Mouse (Mus musculus) kidney, postnatal 0 days (tissue): ENCODE data around the gene Dnah7a. TPM values are rescaled to one million over a fixed set of nuclear protein-coding genes. Genes with fewer than 3 reads are reported as not detected.
A peak's percentile ranks its signal among the peaks of the same experiment; 100 is the strongest.
"Not testable (repeated sequence)": the region's sequence is repeated elsewhere in the genome, so short reads cannot be mapped to it uniquely, and the experiment has no call there.

Source experiments
- ATAC-seq: fragments of 200-750 bp; cut with Nextera tagmentation; replicated peaks from 2 replicates; pipeline ENCODE4 v1.8.0; 2017; ENCODE audit warnings: low read depth, moderate number of reproducible peaks, moderate TSS enrichment, moderate library complexity; ENCODE audit not compliant: low FRiP score
- DNase-seq: peaks from one replicate; pipeline ENCODE4 v3.0.0-alpha.2; 2016; ENCODE audit warnings: low spot score
- H3K27ac ChIP-seq: fragments of 300-500 bp; sonication (generic); 2 replicates; pipeline ENCODE4 v1.5.1; 2014; ENCODE audit warnings: mild to moderate bottlenecking
- H3K27me3 ChIP-seq: fragments of 300-500 bp; sonication (generic); 2 replicates; pipeline ENCODE4 v1.6.1; 2014; ENCODE audit warnings: low read length, mixed read lengths; ENCODE audit not compliant: insufficient read depth
- H3K36me3 ChIP-seq: fragments of 300-500 bp; sonication (generic); 2 replicates; pipeline ENCODE4 v1.6.1; 2014; ENCODE audit warnings: low read length, mixed read lengths; ENCODE audit not compliant: insufficient read depth
- H3K4me1 ChIP-seq: fragments of 300-500 bp; sonication (generic); replicated peaks from 2 replicates; pipeline ENCODE4 v1.6.1; 2014; ENCODE audit warnings: antibody characterized with exemption, low read length, mixed read lengths; ENCODE audit not compliant: insufficient read depth
- H3K4me2 ChIP-seq: fragments of 300-500 bp; sonication (generic); 2 replicates; pipeline ENCODE4 v1.6.1; 2014; ENCODE audit warnings: mild to moderate bottlenecking, low read length, moderate library complexity, mixed read lengths
- H3K4me3 ChIP-seq: fragments of 300-500 bp; sonication (generic); replicated peaks from 2 replicates; pipeline ENCODE4 v1.5.1; 2014; ENCODE audit warnings: low read depth, low read length
- H3K9ac ChIP-seq: fragments of 300-500 bp; sonication (generic); 2 replicates; pipeline ENCODE4 v1.6.1; 2014; ENCODE audit warnings: low read depth, low read length
- H3K9me3 ChIP-seq: fragments of 300-500 bp; sonication (generic); replicated peaks from 2 replicates; pipeline ENCODE4 v1.6.1; 2016; ENCODE audit warnings: low read length, inconsistent platforms, mixed read lengths
- CTCF ChIP-seq: IDR thresholded peaks from 2 replicates; pipeline ENCODE4 v1.5.1; 2016; ENCODE audit warnings: antibody characterized with exemption, low read depth, mild to moderate bottlenecking, moderate library complexity
- WGBS: fragments of 180-500 bp; shearing (Covaris S2); extraction: QIAGEN DNeasy Blood & Tissue Kit; methylation state at CpG from one replicate; pipeline ENCODE4 v1.1.7; 2014; 5-methylcytosine and 5-hydroxymethylcytosine counted together
- polyA plus RNA-seq: library from polyadenylated mRNA; unstranded; fragments of >200 nt; fragmentation: Nextera tagmentation; extraction: Ambion mirVana; gene quantifications from 2 replicates; pipeline ENCODE4 v1.2.1, GENCODE M21; 2015

The Dnah7a gene
- polyA plus RNA-seq, 1 experiment from 2014 or later, result 0.55 TPM

GRCm38 (mm10) chr1:53746001-53746400, 39.4 kb upstream of the Dnah7a start:
- H3K36me3 ChIP-seq, result no peaks in the 10 kb centered on the region
- no peak for TF ChIP-seq CTCF
- H3K4me3 ChIP-seq, result no peak overlapping the region
- no peak for DNase-seq
- no peaks in the 10 kb centered on the region for H3K27me3 ChIP-seq
- no peaks in the 10 kb centered on the region for H3K9me3 ChIP-seq
- H3K4me1 ChIP-seq, result no peaks in the 10 kb centered on the region
- H3K9ac ChIP-seq, result no peak overlapping the region
- WGBS, result 82% methylated on average over 5 of the region's 5 CpGs
- no peak overlapping the region for H3K4me2 ChIP-seq
- ATAC-seq, result no peak
- no peak overlapping the region for H3K27ac ChIP-seq

GRCm38 (mm10) chr1:53741742-53742458, 35.3 kb upstream of the Dnah7a start:
- WGBS, result 80% methylated on average over 3 of the region's 3 CpGs
- Histone ChIP-seq H3K4me3 (no peak overlapping the region), H3K27me3 (no peaks in the 10 kb centered on the region), H3K9me3 (no peaks in the 10 kb centered on the region), H3K4me1 (no peaks in the 10 kb centered on the region), H3K4me2 (no peak overlapping the region), H3K9ac (no peak overlapping the region), H3K36me3 (no peaks in the 10 kb centered on the region), H3K27ac (no peak overlapping the region)
- ATAC-seq (no peak), DNase-seq (no peak)
- no peak for TF ChIP-seq CTCF

- H3K36me3 ChIP-seq, result no peaks in the 10 kb centered on the region
- no peak overlapping the region for H3K27ac ChIP-seq
- H3K9ac ChIP-seq, result no peak overlapping the region
- DNase-seq (no peak), ATAC-seq (no peak)
- no peaks in the 10 kb centered on the region for H3K27me3 ChIP-seq
- no peak overlapping the region for H3K4me2 ChIP-seq
- H3K4me1 ChIP-seq, result no peaks in the 10 kb centered on the region
- WGBS, result 80% methylated on average over 4 of the region's 4 CpGs
- TF ChIP-seq CTCF, result no peak
- H3K9me3 ChIP-seq, result no peaks in the 10 kb centered on the region
- no peak overlapping the region for H3K4me3 ChIP-seq
Observed at GRCm38 (mm10) chr1:53740777-53741336, 34.3 kb upstream of the Dnah7a start.

GRCm38 (mm10) chr1:53740077-53740776, 33.6 kb upstream of the Dnah7a start:
- WGBS, result 58% methylated on average over 3 of the region's 4 CpGs
- H3K4me1 ChIP-seq, H3K36me3 ChIP-seq, H3K9me3 ChIP-seq, H3K9ac ChIP-seq, H3K27me3 ChIP-seq, H3K4me2 ChIP-seq, H3K27ac ChIP-seq, ATAC-seq, H3K4me3 ChIP-seq: not testable (repeated sequence)
- peak; percentile 72 for DNase-seq

GRCm38 (mm10) chr1:53736583-53736982, 30.0 kb upstream of the Dnah7a start:
- TF ChIP-seq CTCF, result no peak
- no peaks in the 10 kb centered on the region for H3K27me3 ChIP-seq
- DNase-seq, result no peak
- H3K27ac ChIP-seq, result no peak overlapping the region
- H3K4me2 ChIP-seq, result no peak overlapping the region
- no peak overlapping the region for H3K9ac ChIP-seq
- no peaks in the 10 kb centered on the region for H3K36me3 ChIP-seq
- no peak for ATAC-seq
- no peaks in the 10 kb centered on the region for H3K9me3 ChIP-seq
- no peak overlapping the region for H3K4me3 ChIP-seq
- H3K4me1 ChIP-seq, result no peaks in the 10 kb centered on the region
- WGBS, result 89% methylated on average over 3 of the region's 3 CpGs

- H3K9me3 ChIP-seq, result no peaks in the 10 kb centered on the region
- TF ChIP-seq CTCF, result no peak
- no peak overlapping the region for H3K9ac ChIP-seq
- 67% methylated on average over 5 of the region's 5 CpGs for WGBS
- H3K4me1 ChIP-seq, result no peaks in the 10 kb centered on the region
- ATAC-seq (no peak), DNase-seq (no peak)
- H3K4me3 ChIP-seq, result no peak overlapping the region
- no peak overlapping the region for H3K27ac ChIP-seq
- H3K4me2 ChIP-seq, result no peak overlapping the region
- no peaks in the 10 kb centered on the region for H3K27me3 ChIP-seq
- H3K36me3 ChIP-seq, result no peaks in the 10 kb centered on the region
Observed at GRCm38 (mm10) chr1:53728489-53729225, 22.1 kb upstream of the Dnah7a start.
